Mouse (Mus musculus) small intestine, adult 2 months (tissue): Measurements from ENCODE around the gene Cav3.

ENCODE experiments used
- CTCF ChIP-seq: fragments of 200-500 bp; IDR thresholded peaks from 2 replicates; pipeline ENCODE4 v1.5.1; 2012; ENCODE audit warnings: low read depth, mild to moderate bottlenecking, control low read depth, inconsistent platforms, low read length, moderate library complexity, mixed read lengths; ENCODE audit not compliant: insufficient replicate concordance, insufficient read length; ENCODE audit errors: extremely low read depth
- POLR2A ChIP-seq: fragments of 200-500 bp; IDR thresholded peaks from 2 replicates; pipeline ENCODE4 v1.6.1; 2012; ENCODE audit warnings: low read depth, mild to moderate bottlenecking, control low read depth, inconsistent platforms, low read length, moderate library complexity

- TF ChIP-seq CTCF = no peak
- TF ChIP-seq POLR2A = no peak
These were observed 13.6 kb upstream of the Cav3 start for GRCm38 (mm10) chr6:112445675-112446074.
